Mouse (Mus musculus): ENCODE measurements around the gene Mapk12. TPM values are rescaled to one million over a fixed set of nuclear protein-coding genes. Genes with fewer than 3 reads are reported as not detected.

Mapk12 gene
- polyA plus RNA-seq, 1 experiment, result 30.5 TPM

DNA sequence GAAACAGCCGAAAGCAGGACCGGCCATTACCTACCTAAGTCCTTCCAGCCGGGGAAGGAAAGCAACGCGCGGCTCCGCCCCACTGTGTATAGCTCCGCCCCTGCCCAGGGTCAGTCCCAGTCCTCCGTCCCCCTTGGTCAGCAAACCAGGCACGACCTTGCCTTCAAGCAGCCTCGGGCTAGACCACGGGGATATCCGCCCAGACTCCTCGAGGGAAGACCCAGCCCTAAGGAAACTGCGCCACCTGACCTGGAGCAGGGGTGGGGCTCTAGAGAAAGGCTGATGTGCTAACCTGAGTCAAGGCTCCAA, 33.4 kb upstream of the Mapk12 start:
- H3K36me3 ChIP-seq (ENCODE audit: control insufficient read depth, insufficient read depth), result peaks cover 50% of the 10 kb centered on the region
- H3K79me2 ChIP-seq (ENCODE audit: control insufficient read depth, insufficient read depth), result peaks cover 100% of the 10 kb centered on the region
- no peak overlapping the region for H3ac ChIP-seq (ENCODE audit: control insufficient read depth, insufficient read length, low read depth)
- no peaks in the 10 kb centered on the region for H3K27me3 ChIP-seq (ENCODE audit: control insufficient read depth, insufficient read depth, insufficient read length)
- no peak overlapping the region for H3K4me3 ChIP-seq (ENCODE audit: insufficient read depth, poor library complexity, severe bottlenecking)
- TF ChIP-seq MYOG (IDR thresholded peaks at IDR 0.05; ENCODE audit: control insufficient read depth, extremely low read depth, insufficient read length) (no peak), MAX (IDR thresholded peaks at IDR 0.05) (no peak), USF1 (IDR thresholded peaks at IDR 0.05; ENCODE audit: low read depth) (no peak), FOSL1 (IDR thresholded peaks at IDR 0.05; ENCODE audit: insufficient read depth, low read length, poor library complexity, severe bottlenecking) (no peak), CEBPB (IDR thresholded peaks at IDR 0.05; ENCODE audit: low read depth) (no peak), MYOD1 (IDR thresholded peaks at IDR 0.05; ENCODE audit: control insufficient read depth, insufficient read length, low read depth) (no peak), CTCF (IDR thresholded peaks at IDR 0.05; ENCODE audit: control insufficient read depth, insufficient read depth, insufficient read length) (no peak)
- H3K79me3 ChIP-seq (ENCODE audit: low read depth), result peaks cover 90% of the 10 kb centered on the region

DNA sequence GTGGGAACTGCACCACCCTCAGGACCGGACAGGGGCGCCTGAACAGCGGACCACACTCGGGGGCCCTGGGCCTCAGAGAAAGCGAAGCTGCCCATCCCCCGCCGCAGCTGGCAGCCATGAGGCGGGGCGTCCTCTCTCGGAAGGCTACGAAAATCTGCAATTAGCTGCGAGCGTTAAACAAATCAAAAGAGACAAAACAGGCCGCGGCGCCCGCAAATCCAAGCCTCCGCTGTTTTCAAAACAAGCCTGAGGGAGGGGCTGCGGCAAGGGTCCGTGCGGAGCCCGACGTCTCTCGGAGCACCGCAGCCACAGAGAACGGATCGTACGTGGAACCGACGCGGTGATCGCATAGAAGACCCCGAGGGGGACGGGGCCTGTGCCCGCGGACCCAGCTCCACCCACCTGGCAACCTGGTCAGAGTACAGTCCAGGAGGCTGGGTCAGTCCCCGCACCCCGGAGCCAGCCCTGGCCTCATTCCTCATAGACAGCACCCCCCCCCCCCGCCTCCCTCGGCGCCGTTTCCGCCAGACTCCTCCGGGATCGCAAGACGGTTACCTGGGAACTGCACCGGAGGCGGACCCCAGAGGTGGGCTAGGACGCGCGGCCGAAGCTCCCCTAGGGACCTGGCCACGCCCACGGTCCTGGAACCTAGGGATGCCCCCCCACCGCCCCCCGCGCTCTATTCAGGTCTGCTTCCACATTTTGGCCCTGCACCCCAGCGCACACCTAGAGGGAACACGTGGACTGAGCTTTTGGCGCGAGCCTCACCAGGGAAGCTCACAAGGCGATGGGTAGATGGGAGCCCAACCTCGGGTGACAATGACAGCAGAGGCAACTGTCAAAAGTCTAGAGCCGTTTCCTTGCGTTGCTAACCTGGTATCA, 32.8 kb upstream of the Mapk12 start:
- no peak overlapping the region for H3K4me3 ChIP-seq (ENCODE audit: insufficient read depth, poor library complexity, severe bottlenecking)
- peaks cover 100% of the 10 kb centered on the region for H3K79me2 ChIP-seq (ENCODE audit: control insufficient read depth, insufficient read depth)
- no peak for TF ChIP-seq MYOD1 (IDR thresholded peaks at IDR 0.05; ENCODE audit: control insufficient read depth, insufficient read length, low read depth)
- no peak for TF ChIP-seq MYOG (IDR thresholded peaks at IDR 0.05; ENCODE audit: control insufficient read depth, extremely low read depth, insufficient read length)
- TF ChIP-seq CTCF (IDR thresholded peaks at IDR 0.05; ENCODE audit: control insufficient read depth, insufficient read depth, insufficient read length), result no peak
- no peak for TF ChIP-seq FOSL1 (IDR thresholded peaks at IDR 0.05; ENCODE audit: insufficient read depth, low read length, poor library complexity, severe bottlenecking)
- TF ChIP-seq CEBPB (IDR thresholded peaks at IDR 0.05; ENCODE audit: low read depth), result no peak
- TF ChIP-seq MAX (IDR thresholded peaks at IDR 0.05), result no peak
- no peak for TF ChIP-seq USF1 (IDR thresholded peaks at IDR 0.05; ENCODE audit: low read depth)
- peaks cover 91% of the 10 kb centered on the region for H3K79me3 ChIP-seq (ENCODE audit: low read depth)
- H3K36me3 ChIP-seq (ENCODE audit: control insufficient read depth, insufficient read depth), result peaks cover 56% of the 10 kb centered on the region
- H3ac ChIP-seq (ENCODE audit: control insufficient read depth, insufficient read length, low read depth), result no peak overlapping the region
- no peaks in the 10 kb centered on the region for H3K27me3 ChIP-seq (ENCODE audit: control insufficient read depth, insufficient read depth, insufficient read length)

DNA sequence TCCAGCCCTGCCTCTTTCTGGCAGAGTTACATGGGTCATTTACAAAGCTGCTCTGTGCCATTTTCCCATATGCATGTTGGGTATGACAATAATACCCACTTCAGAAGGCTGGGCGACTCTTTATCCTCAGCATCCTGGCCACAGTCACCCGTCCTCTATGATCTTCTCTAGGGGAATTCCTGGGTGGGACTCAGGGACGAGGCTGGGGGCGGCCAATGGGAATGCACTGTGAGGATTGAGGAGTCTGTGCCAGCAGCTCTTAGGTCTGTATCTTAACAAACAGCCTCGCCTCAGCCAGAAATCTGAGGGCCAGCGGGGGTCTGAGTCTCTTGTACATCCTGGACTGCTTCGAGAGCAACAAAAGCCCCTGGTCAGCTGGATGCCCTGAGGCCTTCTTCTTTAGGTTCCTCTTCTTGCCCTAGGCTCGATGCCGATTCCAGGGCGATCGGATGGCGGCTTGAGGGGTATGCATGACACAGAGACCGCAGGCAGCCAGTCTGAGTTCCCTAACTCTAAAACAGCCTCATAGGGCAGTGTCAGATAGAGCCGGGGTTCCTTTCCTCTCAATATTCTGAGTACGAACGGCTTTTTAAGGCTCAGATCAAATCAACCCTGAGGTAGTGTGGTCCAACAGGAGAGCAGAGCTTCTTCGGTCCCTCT, 31.9 kb upstream of the Mapk12 start:
- Histone ChIP-seq H3K27me3 (ENCODE audit: control insufficient read depth, insufficient read depth, insufficient read length) (no peaks in the 10 kb centered on the region), H3K79me2 (ENCODE audit: control insufficient read depth, insufficient read depth) (peaks cover 100% of the 10 kb centered on the region), H3K79me3 (ENCODE audit: low read depth) (peaks cover 89% of the 10 kb centered on the region), H3ac (ENCODE audit: control insufficient read depth, insufficient read length, low read depth) (no peak overlapping the region), H3K36me3 (ENCODE audit: control insufficient read depth, insufficient read depth) (peaks cover 63% of the 10 kb centered on the region), H3K4me3 (ENCODE audit: insufficient read depth, poor library complexity, severe bottlenecking) (no peak overlapping the region)
- TF ChIP-seq MAX (IDR thresholded peaks at IDR 0.05), result no peak
- TF ChIP-seq CTCF (IDR thresholded peaks at IDR 0.05; ENCODE audit: control insufficient read depth, insufficient read depth, insufficient read length), result no peak
- TF ChIP-seq USF1 (IDR thresholded peaks at IDR 0.05; ENCODE audit: low read depth), result no peak
- TF ChIP-seq FOSL1 (IDR thresholded peaks at IDR 0.05; ENCODE audit: insufficient read depth, low read length, poor library complexity, severe bottlenecking), result no peak
- no peak for TF ChIP-seq MYOD1 (IDR thresholded peaks at IDR 0.05; ENCODE audit: control insufficient read depth, insufficient read length, low read depth)
- no peak for TF ChIP-seq CEBPB (IDR thresholded peaks at IDR 0.05; ENCODE audit: low read depth)
- no peak for TF ChIP-seq MYOG (IDR thresholded peaks at IDR 0.05; ENCODE audit: control insufficient read depth, extremely low read depth, insufficient read length)

DNA sequence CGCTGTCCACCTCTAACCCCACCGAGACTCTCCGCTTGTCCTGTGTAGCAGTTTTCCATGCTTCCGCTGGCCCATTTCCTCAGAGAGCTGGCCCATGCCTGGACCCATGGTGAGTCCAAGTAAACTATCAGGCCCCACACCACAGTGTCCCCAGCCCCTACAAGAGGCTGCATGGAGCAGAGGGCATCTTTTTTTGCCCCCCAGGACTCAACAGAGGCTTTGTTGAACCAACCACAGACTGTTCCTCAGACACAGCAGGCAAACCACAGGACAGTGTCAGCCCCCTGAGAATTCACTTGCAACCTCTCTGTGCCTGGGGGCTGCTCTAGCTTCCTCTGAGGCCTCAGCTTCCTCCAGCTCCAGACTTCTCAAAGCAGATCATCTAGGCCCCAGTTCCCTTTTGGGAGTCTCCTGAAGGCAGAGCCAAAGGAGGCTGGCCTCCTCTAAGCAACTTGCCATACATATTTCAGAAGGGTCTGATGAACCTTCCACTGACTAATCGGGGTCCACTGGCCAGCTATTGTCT, 31.1 kb upstream of the Mapk12 start:
- H3K4me3 ChIP-seq (ENCODE audit: insufficient read depth, poor library complexity, severe bottlenecking), result no peak overlapping the region
- no peak overlapping the region for H3ac ChIP-seq (ENCODE audit: control insufficient read depth, insufficient read length, low read depth)
- H3K79me2 ChIP-seq (ENCODE audit: control insufficient read depth, insufficient read depth), result peaks cover 100% of the 10 kb centered on the region
- peaks cover 81% of the 10 kb centered on the region for H3K79me3 ChIP-seq (ENCODE audit: low read depth)
- H3K27me3 ChIP-seq (ENCODE audit: control insufficient read depth, insufficient read depth, insufficient read length), result no peaks in the 10 kb centered on the region
- H3K36me3 ChIP-seq (ENCODE audit: control insufficient read depth, insufficient read depth), result peaks cover 64% of the 10 kb centered on the region
- TF ChIP-seq MYOG (IDR thresholded peaks at IDR 0.05; ENCODE audit: control insufficient read depth, extremely low read depth, insufficient read length), result no peak
- no peak for TF ChIP-seq CTCF (IDR thresholded peaks at IDR 0.05; ENCODE audit: control insufficient read depth, insufficient read depth, insufficient read length)
- TF ChIP-seq FOSL1 (IDR thresholded peaks at IDR 0.05; ENCODE audit: insufficient read depth, low read length, poor library complexity, severe bottlenecking), result no peak
- no peak for TF ChIP-seq USF1 (IDR thresholded peaks at IDR 0.05; ENCODE audit: low read depth)
- no peak for TF ChIP-seq MAX (IDR thresholded peaks at IDR 0.05)

DNA sequence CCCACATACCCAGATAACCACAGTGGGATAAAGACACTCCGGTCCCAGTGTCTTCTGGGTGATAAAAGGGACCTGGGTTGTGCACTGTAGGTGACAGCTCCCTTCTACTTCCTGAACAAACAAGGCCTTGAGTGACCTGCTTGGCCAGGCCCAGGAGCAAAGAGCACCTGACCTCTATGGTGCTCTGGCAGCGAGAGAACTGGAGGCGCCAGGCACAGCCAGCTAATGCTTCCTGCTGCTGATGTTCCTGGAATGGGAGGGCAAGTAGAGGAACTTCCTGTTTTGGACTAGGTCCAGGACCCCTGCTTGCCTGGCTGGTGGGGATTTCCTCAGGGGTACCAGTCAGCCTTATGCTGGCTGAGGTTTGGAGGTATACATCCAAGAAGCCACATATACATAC, 29.6 kb upstream of the Mapk12 start:
- Histone ChIP-seq H3K79me2 (ENCODE audit: control insufficient read depth, insufficient read depth) (peaks cover 90% of the 10 kb centered on the region), H3K4me3 (ENCODE audit: insufficient read depth, poor library complexity, severe bottlenecking) (no peak overlapping the region), H3K36me3 (ENCODE audit: control insufficient read depth, insufficient read depth) (peaks cover 69% of the 10 kb centered on the region), H3K27me3 (ENCODE audit: control insufficient read depth, insufficient read depth, insufficient read length) (no peaks in the 10 kb centered on the region), H3ac (ENCODE audit: control insufficient read depth, insufficient read length, low read depth) (no peak overlapping the region), H3K79me3 (ENCODE audit: low read depth) (peaks cover 66% of the 10 kb centered on the region)
- no peak for TF ChIP-seq CTCF (IDR thresholded peaks at IDR 0.05; ENCODE audit: control insufficient read depth, insufficient read depth, insufficient read length)
- no peak for TF ChIP-seq MYOG (IDR thresholded peaks at IDR 0.05; ENCODE audit: control insufficient read depth, extremely low read depth, insufficient read length)
- no peak for TF ChIP-seq MAX (IDR thresholded peaks at IDR 0.05)
- no peak for TF ChIP-seq MYOD1 (IDR thresholded peaks at IDR 0.05; ENCODE audit: control insufficient read depth, insufficient read length, low read depth)
- TF ChIP-seq USF1 (IDR thresholded peaks at IDR 0.05; ENCODE audit: low read depth), result no peak
- no peak for TF ChIP-seq FOSL1 (IDR thresholded peaks at IDR 0.05; ENCODE audit: insufficient read depth, low read length, poor library complexity, severe bottlenecking)
- TF ChIP-seq CEBPB (IDR thresholded peaks at IDR 0.05; ENCODE audit: low read depth), result no peak
